Mouse (Mus musculus): ENCODE results near the gene Shc4.

The Shc4 gene

GRCm38 (mm10) chr2:125724086-125724430 is at the start of gene Shc4:
TSS of gene Shc4 (minus strand) at chr2:125724148.
- CTCF ChIA-PET, result interaction anchor here (0.5 to 1.2 kb wide), 2 partner anchors 16 to 162 kb away, joined by 5 to 7 read pairs; no protein-coding TSS in a partner anchor

- CTCF ChIA-PET, result interaction anchor here (0.6 kb wide), 1 partner anchor 10 kb away, joined by 3 read pairs; no protein-coding TSS in a partner anchor
Measured at GRCm38 (mm10) chr2:125765029-125765428, 41.1 kb upstream of the Shc4 start.

- CTCF ChIA-PET, result interaction anchor here (0.6 kb wide), 1 partner anchor 10 kb away, joined by 3 read pairs; no protein-coding TSS in a partner anchor
Measured at GRCm38 (mm10) chr2:125764531-125764930, 40.6 kb upstream of the Shc4 start.

GRCm38 (mm10) chr2:125749330-125749729 is 25.4 kb upstream of the Shc4 start:
- CTCF ChIA-PET, result no interaction called here

GRCm38 (mm10) chr2:125739338-125739737 is 15.4 kb upstream of the Shc4 start:
- CTCF ChIA-PET, result no interaction called here

DNA sequence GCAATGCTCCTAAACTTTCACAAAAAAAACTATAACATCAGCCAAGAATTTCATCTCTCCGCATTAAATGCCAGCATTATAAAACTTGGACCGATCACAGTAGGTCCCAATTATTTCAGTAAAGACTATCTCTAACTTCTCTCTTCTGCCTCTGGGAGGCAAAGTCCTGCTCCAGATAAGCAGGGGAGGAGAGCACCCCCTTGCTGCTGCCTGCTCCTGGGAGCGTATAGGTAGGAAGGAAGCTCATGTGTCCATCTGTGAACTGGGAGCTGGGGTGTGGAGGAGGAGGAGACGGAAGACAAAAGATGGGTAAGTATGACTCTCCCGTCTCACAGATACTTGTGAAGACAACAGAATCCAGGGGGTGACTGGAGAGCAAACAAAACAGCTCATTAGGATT is 14.8 kb upstream of the Shc4 start:
- CTCF ChIA-PET, result no interaction called here

DNA sequence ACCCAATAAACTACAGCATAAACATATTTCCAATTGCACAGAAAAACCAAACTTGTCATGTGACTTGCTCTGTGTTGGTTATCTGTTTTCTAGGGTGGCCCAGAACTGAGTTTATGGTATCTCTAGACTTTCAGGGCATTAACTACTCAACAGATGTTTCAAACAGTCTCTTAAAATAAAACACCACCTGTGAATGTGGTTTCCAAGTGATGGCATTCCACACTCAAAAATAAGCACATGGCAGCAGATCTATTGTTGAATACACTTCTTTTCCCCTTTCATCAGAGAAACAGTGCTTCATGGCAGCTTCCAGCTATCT is 12.0 kb upstream of the Shc4 start:
- CTCF ChIA-PET, result no interaction called here

DNA sequence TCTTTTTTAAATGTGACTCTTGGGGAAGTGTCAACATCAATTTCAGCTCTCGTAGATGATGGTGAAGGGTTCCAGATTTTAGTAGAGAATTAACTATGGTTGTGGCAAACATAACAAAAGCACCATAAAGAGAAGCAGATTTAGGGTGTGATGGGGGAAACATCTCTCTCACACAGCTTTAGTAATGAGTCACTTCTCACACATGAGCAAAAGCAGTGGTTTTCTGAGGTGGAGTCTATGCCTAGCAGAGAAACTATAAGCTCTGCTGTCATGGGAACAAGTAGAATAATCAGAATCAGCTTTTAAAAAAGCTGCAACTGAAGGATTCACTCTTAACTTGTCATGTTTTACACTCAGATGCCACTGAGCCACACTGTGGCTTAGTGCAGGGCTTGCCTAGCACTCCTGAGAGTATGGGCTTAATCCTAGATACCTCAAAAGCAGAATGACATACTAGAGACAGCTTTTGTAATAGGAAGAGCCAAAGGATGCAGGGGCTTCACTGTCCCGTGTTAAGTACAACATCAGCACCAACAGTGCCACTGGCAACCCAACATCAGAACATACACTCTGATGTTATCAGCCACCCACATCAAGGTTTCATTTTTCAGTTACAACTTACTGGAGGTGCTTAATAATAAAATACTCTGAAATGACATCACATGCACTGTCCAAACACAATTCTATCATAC is 11.5 kb upstream of the Shc4 start:
- CTCF ChIA-PET, result interaction anchor here (0.7 kb wide), 1 partner anchor 76 kb away, joined by 3 read pairs; no protein-coding TSS in a partner anchor

DNA sequence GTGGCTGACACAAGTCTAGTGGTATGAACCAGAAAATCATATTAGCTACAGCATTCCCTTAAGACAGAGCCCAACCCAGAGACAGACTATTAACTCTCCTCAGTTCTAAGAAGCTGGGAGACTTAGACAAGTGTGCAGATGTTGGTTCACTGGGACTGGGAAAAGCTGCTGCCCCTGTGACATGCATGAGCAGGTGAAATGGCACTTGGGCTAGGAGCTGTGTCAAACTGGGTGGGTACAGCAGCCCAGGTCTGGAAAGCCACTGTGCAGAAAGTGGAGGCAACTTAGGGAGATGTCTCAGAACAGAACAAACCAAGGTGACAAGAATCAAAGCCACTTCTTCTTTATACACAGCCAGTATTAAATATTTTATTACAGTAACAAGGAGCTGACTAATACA is 10.8 kb upstream of the Shc4 start:
- CTCF ChIA-PET, result interaction anchor here (0.7 kb wide), 1 partner anchor 75 kb away, joined by 3 read pairs; no protein-coding TSS in a partner anchor

- CTCF ChIA-PET, result no interaction called here
Measured at GRCm38 (mm10) chr2:125731763-125732560, 8.0 kb upstream of the Shc4 start.

DNA sequence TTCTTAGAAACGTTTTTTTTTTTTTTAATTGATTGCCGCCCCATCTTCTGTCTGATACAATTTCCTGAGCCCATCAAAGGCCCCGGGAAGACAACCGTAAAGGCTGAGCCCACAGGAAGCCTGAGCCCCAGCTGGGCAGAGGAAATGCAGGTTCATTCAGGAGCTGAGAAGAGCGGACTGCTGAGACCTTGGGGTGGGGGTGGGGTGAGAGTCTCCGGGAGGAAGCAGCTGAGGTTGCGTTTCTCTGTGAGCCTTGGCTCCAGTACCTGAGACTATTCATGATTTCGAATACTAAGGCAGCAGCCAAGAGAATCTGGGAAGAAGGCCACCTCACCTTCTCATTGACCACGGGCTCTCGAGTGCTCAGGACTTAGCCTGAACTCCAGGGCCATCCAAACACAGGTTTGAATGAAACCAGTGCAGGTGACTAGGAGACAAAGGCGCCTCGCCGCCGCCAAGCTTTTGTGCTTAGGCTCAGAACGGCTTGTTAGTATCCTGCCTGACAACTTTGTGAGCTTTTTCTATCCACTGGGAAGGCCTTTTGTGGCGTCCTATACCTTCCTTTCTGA is 682 bp upstream of the Shc4 start:
- CTCF ChIA-PET, result interaction anchor here (0.6 to 1.2 kb wide), 3 partner anchors 15 to 162 kb away, joined by 4 to 7 read pairs (median 4); no protein-coding TSS in a partner anchor

DNA sequence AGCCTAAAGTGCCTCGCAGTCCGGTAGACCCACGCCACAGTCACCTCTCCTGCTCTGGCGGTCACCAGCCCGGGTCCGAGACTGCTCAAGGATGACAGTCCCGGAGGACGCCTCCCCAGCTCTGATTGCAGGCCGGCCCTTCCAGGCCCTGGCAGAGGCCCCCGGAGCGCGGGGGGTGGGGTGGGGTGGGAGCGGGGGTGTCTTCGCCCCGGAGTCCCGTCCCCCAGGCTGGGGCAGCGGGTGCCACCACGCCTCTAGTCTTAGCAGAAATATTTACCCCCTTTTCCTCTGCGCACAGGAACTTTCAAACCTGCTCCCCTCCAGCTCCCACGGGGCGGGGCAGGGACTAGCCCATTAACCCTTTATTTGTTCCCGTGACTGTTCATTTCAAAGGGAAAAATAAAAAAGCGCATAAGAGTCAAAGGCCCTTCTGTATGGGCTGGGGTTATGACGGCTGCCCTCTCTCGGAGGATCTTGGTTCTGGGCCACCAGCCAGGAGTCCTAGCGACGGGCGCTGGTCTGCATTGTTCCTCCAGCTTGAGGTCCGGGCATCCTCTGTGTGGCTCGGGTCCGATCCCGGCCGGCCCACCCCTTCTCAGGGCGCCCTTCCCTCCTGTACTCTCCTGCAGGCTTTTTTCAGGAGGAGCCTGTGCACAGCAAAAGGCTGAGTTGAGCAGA is 401 bp downstream of the Shc4 start:
- CTCF ChIA-PET, result interaction anchor here (0.5 to 1.2 kb wide), 2 partner anchors 15 to 163 kb away, joined by 5 to 7 read pairs; no protein-coding TSS in a partner anchor

GRCm38 (mm10) chr2:125723086-125723407 is 901 bp downstream of the Shc4 start:
- CTCF ChIA-PET, result no interaction called here

DNA sequence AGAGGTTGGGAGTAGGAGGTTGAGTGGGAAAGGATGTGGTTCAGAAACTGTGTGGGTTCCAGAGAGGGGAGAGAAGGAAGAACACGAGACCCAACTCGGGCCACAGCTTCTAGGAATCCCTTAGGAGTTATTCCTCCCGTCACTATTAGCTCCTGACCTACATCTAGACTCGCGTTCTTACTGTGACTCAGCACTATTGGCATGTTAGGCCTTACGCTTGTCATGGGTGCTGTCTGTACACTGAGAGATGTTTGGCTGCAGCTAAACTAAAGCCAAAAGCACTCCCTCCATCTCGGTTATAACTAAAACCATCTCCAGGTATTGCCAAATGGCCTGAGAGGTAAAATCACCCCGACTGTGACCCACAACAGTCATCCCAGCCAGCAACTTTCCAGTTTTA is 7.3 kb downstream of the Shc4 start:
- CTCF ChIA-PET, result no interaction called here

DNA sequence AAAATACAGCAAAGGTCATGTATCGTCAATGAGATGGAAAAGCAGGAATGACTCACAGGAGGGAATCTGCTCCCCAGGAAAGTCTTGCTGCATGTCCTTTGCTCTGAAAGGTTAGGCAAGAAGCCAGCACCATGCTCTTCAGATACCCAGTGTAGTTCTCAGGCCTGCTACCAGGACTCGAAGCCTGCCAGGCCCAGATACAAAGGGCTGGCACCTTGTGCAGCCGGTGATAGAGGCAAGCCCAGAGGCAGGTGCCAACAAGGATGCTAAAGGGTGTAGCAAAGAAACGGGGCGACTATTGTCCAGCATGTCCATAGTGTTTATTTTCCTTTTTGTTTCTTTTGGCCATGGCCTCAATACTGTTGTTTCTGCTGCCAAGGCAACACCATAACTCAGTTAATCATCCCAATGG is 17.4 kb downstream of the Shc4 start:
- CTCF ChIA-PET, result no interaction called here

DNA sequence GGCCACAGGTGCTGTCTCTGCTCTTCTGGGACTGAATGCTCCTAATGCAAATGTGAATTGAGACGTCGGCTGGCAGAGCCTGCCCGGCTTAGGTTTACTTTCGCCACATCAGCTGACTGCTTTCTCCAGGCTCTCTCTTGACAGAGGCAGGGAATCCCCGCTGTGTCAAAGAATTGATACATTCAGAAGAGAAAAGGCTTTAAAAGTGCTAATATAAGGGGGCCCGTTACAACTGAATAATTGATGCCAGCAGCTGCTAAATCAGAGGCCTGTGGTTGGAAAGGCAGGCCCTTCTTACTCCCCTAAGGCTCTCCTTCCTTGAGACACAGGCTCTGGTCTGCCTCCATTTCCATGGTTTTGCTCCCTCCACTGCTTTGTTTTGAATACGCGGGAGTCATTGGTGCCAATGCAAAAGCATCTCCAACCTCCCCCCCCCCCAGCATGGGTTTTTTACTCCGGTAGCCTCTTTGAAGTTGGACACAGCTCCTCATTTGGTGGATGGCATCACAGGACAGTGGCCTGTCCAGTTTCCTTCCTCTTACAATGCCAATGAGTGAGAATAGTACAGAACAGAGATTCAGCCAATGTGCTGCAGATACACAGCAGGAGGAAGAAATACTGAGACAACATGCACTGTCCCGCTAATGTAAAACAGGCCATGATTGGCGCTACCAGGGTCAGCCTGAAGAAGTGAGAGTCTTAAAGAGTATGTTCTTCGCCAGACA is 18.9 kb downstream of the Shc4 start:
- CTCF ChIA-PET, result no interaction called here

DNA sequence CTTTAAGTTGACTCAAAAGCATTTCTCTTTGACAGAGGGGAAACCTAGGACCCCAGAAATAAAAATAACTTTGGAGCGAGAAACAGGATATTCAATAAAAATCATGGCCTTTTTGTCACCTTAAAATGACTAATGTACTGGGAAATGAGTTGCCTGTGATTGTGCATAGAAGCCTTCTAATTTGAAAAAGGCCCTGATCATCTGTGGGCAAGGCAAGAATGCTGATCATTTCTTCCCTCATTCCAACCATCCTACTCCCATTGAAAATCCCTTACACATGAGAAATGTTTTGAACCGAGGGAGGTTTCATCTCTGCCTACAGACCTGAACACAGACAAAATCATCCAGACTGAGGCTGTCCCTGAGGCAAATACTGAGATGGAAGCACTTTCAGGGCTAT is 21.1 kb downstream of the Shc4 start:
- CTCF ChIA-PET, result interaction anchor here (0.6 kb wide), 1 partner anchor 21 kb away, joined by 5 read pairs; no protein-coding TSS in a partner anchor

DNA sequence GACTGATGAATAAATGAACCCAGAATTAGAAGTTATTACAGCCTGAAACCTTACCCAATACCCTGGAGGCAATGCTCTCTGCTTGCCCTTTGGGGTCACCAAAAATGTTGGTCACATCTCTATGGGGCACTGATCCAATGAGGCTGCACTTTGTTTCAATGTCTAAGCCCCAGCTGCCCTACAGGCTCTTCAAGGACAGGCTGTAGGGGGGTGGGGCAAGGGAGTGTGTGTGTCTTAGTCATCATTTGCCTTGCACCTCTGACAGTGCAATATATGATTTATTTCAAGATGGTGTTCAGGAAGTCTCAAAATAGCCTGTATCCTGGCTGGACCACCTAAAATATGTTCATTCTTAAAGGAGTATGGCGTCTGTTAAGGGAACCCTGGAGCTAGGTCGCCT is 22.3 kb downstream of the Shc4 start:
- CTCF ChIA-PET, result no interaction called here

DNA sequence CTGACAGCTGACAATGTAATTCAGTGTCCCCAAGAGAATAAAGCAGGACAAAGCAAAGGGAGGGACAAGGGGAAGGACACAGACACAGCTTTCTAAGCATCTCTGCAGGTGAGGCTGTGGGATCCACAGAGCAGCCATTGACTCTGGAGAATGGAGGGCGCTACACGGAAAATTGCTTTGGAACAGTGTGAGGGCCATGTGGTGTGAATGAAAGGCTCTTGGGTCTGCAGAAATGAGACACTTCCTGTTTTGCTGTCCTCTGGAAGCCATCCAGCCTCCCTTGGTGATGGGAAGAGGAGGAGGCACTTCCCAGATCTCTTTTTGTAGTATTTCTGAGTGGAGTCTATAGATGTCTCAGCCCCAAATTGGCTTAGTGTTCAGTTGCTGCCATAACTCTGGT is 27.7 kb downstream of the Shc4 start:
- CTCF ChIA-PET, result no interaction called here

DNA sequence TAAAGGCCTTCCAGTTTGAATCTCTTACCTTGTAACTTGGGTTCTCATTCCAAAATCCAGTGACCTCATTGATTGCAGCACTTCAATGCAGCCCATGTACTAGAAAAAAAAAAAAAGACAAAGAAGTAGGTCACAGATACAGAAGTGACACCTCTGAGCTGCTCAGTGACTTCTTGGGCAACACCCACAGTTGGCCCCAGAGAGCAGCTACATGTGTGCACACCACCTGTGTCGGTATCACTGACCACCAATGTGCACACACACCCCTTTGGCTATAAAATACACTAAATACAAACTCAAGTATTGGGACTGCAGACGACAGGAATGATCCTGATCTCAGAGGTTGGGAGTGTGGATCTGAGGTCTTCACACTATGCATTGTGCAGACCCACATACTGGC is 29.1 kb downstream of the Shc4 start:
- CTCF ChIA-PET, result no interaction called here

- CTCF ChIA-PET, result interaction anchor here (0.6 kb wide), 1 partner anchor 234 kb away, joined by 21 read pairs; no protein-coding TSS in a partner anchor
Measured at GRCm38 (mm10) chr2:125692010-125692409, 31.9 kb downstream of the Shc4 start.
